10 mouse cellular contexts compared by ENCODE assay signal in the genomic region with DNA sequence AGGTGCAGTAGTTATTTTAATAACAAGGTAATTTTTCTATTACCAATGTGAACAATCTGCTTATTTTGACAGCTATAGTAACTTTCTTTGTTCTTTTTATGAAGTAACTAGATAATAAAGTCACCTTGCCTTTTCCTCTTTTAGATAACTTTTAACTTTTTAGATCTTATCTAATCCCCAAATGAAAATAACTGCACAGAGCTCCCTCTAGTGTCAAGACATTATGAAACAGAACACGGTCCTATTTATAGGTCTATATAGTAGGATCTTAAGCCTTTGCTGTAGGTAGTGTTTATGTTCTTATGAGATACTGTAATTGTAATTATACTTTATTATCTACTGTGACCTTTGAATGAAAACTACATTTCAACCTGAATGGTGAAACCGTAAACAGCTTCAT. TPM values are rescaled to one million over a fixed set of nuclear protein-coding genes. Genes with fewer than 3 reads are reported as not detected.
DNase-seq lines count a peak whose midpoint lies in the region; ATAC-seq and TF ChIP-seq lines count a peak whose summit lies in the region.
"Had no signal": no experiment of that assay in that cellular context is flagged by ENCODE, and none has a peak within 500 bp of the region (broad histone marks: within the 10 kb centered on the region; RNA-seq: fewer than 3 reads in every experiment).

No protein-coding gene starts in this region.

- DNase-seq in embryo, embryonic 10 days (ENCODE audit: low spot score): peak; percentile 28
- DNase-seq in embryo, embryonic 9.5 days (ENCODE audit: extremely low spot score): no peak
- peak; percentile 60 for DNase-seq in limb, embryonic 14.5 days (ENCODE audit: low spot score)
- DNase-seq in limb, embryonic 10.5 days (ENCODE audit: low spot score): no peak
- DNase-seq in R1 (ENCODE audit: low read depth, low spot score): peak; percentile 32
- peak; percentile 30 for DNase-seq in mesoderm, embryonic 11.5 days (ENCODE audit: low read depth, low spot score)
- DNase-seq in urinary bladder, adult 18-20 months (ENCODE audit: low spot score in 2 of 2): no peak

- TF ChIP-seq POLR2A in limb, embryonic 14.5 days (IDR thresholded peaks at IDR 0.05; ENCODE audit: borderline replicate concordance, extremely low read depth, insufficient read depth, insufficient read length): no peak

- no peaks in the 10 kb centered on the region for H3K27me3 ChIP-seq in limb, embryonic 14.5 days (ENCODE audit: control insufficient read depth, insufficient read depth, low read length)
- no peaks in the 10 kb centered on the region for H3K27me3 ChIP-seq in limb, embryonic 10.5 days (ENCODE audit: low read depth, poor library complexity, severe bottlenecking)
- no peaks in the 10 kb centered on the region for H3K27me3 ChIP-seq in hindbrain, embryonic 13.5 days
- H3K27me3 ChIP-seq: heart, embryonic 12.5 days; neural tube, embryonic 12.5 days had no signal

- no peak overlapping the region for H3K4me2 ChIP-seq in limb, embryonic 14.5 days (replicated peaks; ENCODE audit: low read depth, low read length, severe bottlenecking)
- H3K4me2 ChIP-seq in hindbrain, embryonic 13.5 days: no peak overlapping the region
- H3K4me2 ChIP-seq: heart, embryonic 12.5 days; neural tube, embryonic 12.5 days had no signal

- WGBS in limb, embryonic 14.5 days: 60% methylated on average over 2 of the region's 2 CpGs
- 75% methylated on average over 2 of the region's 2 CpGs for WGBS in limb, embryonic 10.5 days
- 72% methylated on average over 2 of the region's 2 CpGs for WGBS in hindbrain, embryonic 13.5 days

- peaks cover 48% of the 10 kb centered on the region for H3K36me3 ChIP-seq in limb, embryonic 14.5 days (ENCODE audit: control insufficient read depth, insufficient read depth, low read length)
- H3K36me3 ChIP-seq in limb, embryonic 10.5 days: peaks cover 58% of the 10 kb centered on the region
- peaks cover 42% of the 10 kb centered on the region for H3K36me3 ChIP-seq in hindbrain, embryonic 13.5 days

- no peak overlapping the region for H3K27ac ChIP-seq in limb, embryonic 14.5 days (replicated peaks; ENCODE audit: low read depth, low read length)
- no peak overlapping the region for H3K27ac ChIP-seq in limb, embryonic 10.5 days
- H3K27ac ChIP-seq in hindbrain, embryonic 13.5 days: no peak overlapping the region
- H3K27ac ChIP-seq: neural tube, embryonic 12.5 days had no signal

- no peaks in the 10 kb centered on the region for H3K4me1 ChIP-seq in limb, embryonic 14.5 days (ENCODE audit: control insufficient read depth, insufficient read depth, low read length)
- no peaks in the 10 kb centered on the region for H3K4me1 ChIP-seq in limb, embryonic 10.5 days
- H3K4me1 ChIP-seq in hindbrain, embryonic 13.5 days (replicated peaks): no peaks in the 10 kb centered on the region
- H3K4me1 ChIP-seq: heart, embryonic 12.5 days; neural tube, embryonic 12.5 days had no signal

- no peak overlapping the region for H3K4me3 ChIP-seq in limb, embryonic 14.5 days (replicated peaks; ENCODE audit: low read length)
- no peak overlapping the region for H3K4me3 ChIP-seq in limb, embryonic 10.5 days
- H3K4me3 ChIP-seq in hindbrain, embryonic 13.5 days: no peak overlapping the region
- H3K4me3 ChIP-seq: heart, embryonic 12.5 days; neural tube, embryonic 12.5 days had no signal

- H3K9ac ChIP-seq in limb, embryonic 14.5 days (ENCODE audit: low read depth, low read length, severe bottlenecking): no peak overlapping the region
- H3K9ac ChIP-seq in hindbrain, embryonic 13.5 days: no peak overlapping the region
- H3K9ac ChIP-seq: heart, embryonic 12.5 days; neural tube, embryonic 12.5 days had no signal

- H3K9me3 ChIP-seq in limb, embryonic 14.5 days (ENCODE audit: control insufficient read depth, low read length): no peaks in the 10 kb centered on the region
- no peaks in the 10 kb centered on the region for H3K9me3 ChIP-seq in limb, embryonic 10.5 days (replicated peaks)
- H3K9me3 ChIP-seq in hindbrain, embryonic 13.5 days: no peaks in the 10 kb centered on the region
- H3K9me3 ChIP-seq: heart, embryonic 12.5 days; neural tube, embryonic 12.5 days had no signal

- no peak for ATAC-seq in limb, embryonic 14.5 days (ENCODE audit: low FRiP score, low read depth)
- no peak for ATAC-seq in hindbrain, embryonic 13.5 days (ENCODE audit: low FRiP score)

RNA-seq across cellular contexts. Expression of gene Copb1, which starts 41.0 kb away (rescaled TPM):
- polyA plus RNA-seq in limb, embryonic 14.5 days (2012; rRNA removed): 90.3 and 112 TPM in 2 replicates
- polyA plus RNA-seq in limb, embryonic 14.5 days (2014; fragmentation: Nextera tagmentation; extraction: Ambion mirVana): 150 and 157 TPM in 2 replicates
- 88.8 and 112 TPM in 2 replicates for polyA plus RNA-seq in limb, embryonic 10.5 days (2016; fragmentation: Nextera tagmentation; extraction: Ambion mirVana)
- 91.4 and 93.4 TPM in 2 replicates for polyA plus RNA-seq in hindbrain, embryonic 13.5 days (2015; fragmentation: Nextera tagmentation; extraction: Ambion mirVana)

Comparison
In these comparisons a context has a peak if more than half of its experiments do, and no peak if none do; other contexts are left out.
1. DNase-seq: peak in embryo, embryonic 10 days (single experiment), limb, embryonic 14.5 days (single experiment), R1 (single experiment) and mesoderm, embryonic 11.5 days (single experiment); none in embryo, embryonic 9.5 days (single experiment), limb, embryonic 10.5 days (single experiment) and urinary bladder, adult 18-20 months (0 of 2).